Mouse (Mus musculus) midbrain, embryonic 13.5 days (tissue): Measurements from ENCODE around the gene Itgb5. TPM values are rescaled to one million over a fixed set of nuclear protein-coding genes. Genes with fewer than 3 reads are reported as not detected.
A peak's percentile ranks its signal among the peaks of the same experiment; 100 is the strongest.

Experiments
- ATAC-seq: fragments of 200-750 bp; cut with Nextera tagmentation; 2 replicates; pipeline ENCODE4 v1.8.0; 2017; ENCODE audit warnings: mild to moderate bottlenecking, moderate TSS enrichment, moderate library complexity
- H3K27ac ChIP-seq: fragments of 300-500 bp; sonication (generic); 2 replicates; pipeline ENCODE4 v1.5.1; 2015; ENCODE audit warnings: inconsistent platforms, mild to moderate bottlenecking, moderate library complexity
- H3K27me3 ChIP-seq: fragments of 300-500 bp; sonication (generic); 2 replicates; pipeline ENCODE4 v1.6.1; 2015; ENCODE audit warnings: mild to moderate bottlenecking, inconsistent platforms
- H3K36me3 ChIP-seq: fragments of 300-500 bp; sonication (generic); 2 replicates; pipeline ENCODE4 v1.6.1; 2015; ENCODE audit warnings: mild to moderate bottlenecking, inconsistent platforms
- H3K4me1 ChIP-seq: fragments of 300-500 bp; sonication (generic); replicated peaks from 2 replicates; pipeline ENCODE4 v1.6.1; 2015; ENCODE audit warnings: inconsistent platforms
- H3K4me2 ChIP-seq: fragments of 300-500 bp; sonication (generic); replicated peaks from 2 replicates; pipeline ENCODE4 v1.6.1; 2015; ENCODE audit warnings: moderate library complexity, mild to moderate bottlenecking, inconsistent platforms
- H3K4me3 ChIP-seq: fragments of 300-500 bp; sonication (generic); replicated peaks from 2 replicates; pipeline ENCODE4 v1.5.1; 2015; ENCODE audit warnings: mild to moderate bottlenecking, inconsistent platforms
- H3K9ac ChIP-seq: fragments of 300-500 bp; sonication (generic); replicated peaks from 2 replicates; pipeline ENCODE4 v1.6.1; 2015; ENCODE audit warnings: mild to moderate bottlenecking, inconsistent platforms
- H3K9me3 ChIP-seq: fragments of 300-500 bp; sonication (generic); 2 replicates; pipeline ENCODE4 v1.6.1; 2016; ENCODE audit warnings: mild to moderate bottlenecking, inconsistent platforms
- WGBS: fragments of 180-500 bp; shearing (Covaris S2); methylation state at CpG from one replicate; pipeline ENCODE4 v1.1.7; 2015; 5-methylcytosine and 5-hydroxymethylcytosine counted together
- polyA plus RNA-seq: library from polyadenylated mRNA; unstranded; fragments of >200 nt; fragmentation: Nextera tagmentation; extraction: Ambion mirVana; gene quantifications from 2 replicates; pipeline ENCODE4 v1.2.1, GENCODE M21; 2015

Itgb5 gene
- polyA plus RNA-seq, 1 experiment from 2014 or later, result 10.3 TPM

DNA sequence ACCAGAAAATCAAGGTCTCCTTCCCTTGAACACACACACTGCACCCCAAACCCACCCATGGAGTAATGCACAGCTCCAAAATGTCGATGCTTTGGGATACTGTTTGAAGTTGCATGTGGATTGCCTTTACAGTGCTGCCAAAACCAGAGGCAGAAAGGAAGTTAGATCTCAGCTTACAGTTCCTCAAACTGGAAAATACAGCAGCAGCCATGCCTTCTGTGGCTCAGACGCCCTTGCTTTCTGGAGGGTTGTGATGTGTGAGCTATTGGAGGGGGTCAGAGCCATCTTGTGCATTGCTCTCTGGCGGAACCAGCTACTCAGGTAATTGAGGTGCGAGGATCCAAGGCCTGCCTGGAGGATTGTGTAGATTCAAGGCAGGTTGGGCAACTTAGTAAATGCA is 107.4 kb downstream of the Itgb5 start:
- H3K4me1 ChIP-seq, result peaks cover 20% of the 10 kb centered on the region
- 89% methylated on average over 4 of the region's 4 CpGs for WGBS
- H3K27ac ChIP-seq, result no peak overlapping the region
- ATAC-seq, result no peak
- H3K9me3 ChIP-seq, result no peaks in the 10 kb centered on the region
- H3K9ac ChIP-seq, result no peak overlapping the region
- 0 out of 2 replicates have a peak, but pooled peaks cover 4% of the 10 kb centered on the region for H3K27me3 ChIP-seq
- H3K4me3 ChIP-seq, result no peak overlapping the region
- H3K36me3 ChIP-seq, result no peaks in the 10 kb centered on the region
- H3K4me2 ChIP-seq, result no peak overlapping the region

DNA sequence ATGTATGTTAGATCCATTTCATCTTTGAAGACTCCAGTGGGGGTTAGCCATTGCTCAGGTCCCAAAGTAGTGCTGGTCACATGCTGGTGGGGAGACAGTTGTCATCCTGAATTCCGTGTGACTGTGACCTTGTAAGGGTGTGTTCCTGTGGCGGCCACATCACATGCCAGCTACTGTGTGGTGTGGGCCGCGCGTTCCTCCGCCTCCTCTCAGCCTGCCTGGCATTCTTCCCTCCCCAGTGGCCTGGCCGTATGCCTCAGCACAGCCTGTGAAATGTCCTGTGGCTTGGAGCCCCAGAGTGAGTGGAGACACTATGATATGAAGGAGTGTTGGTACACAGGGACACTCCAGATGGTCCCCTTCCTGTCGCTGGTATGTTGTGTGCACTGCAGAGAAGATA is 108.1 kb downstream of the Itgb5 start:
- WGBS, result 87% methylated on average over 8 of the region's 8 CpGs
- no peak for ATAC-seq

GRCm38 (mm10) chr16:33938311-33939132 is 109.1 kb downstream of the Itgb5 start:
- Histone ChIP-seq H3K4me2 (no peak overlapping the region), H3K4me1 (peaks cover 28% of the 10 kb centered on the region), H3K9me3 (no peaks in the 10 kb centered on the region), H3K27ac (no peak overlapping the region), H3K36me3 (no peaks in the 10 kb centered on the region), H3K27me3 (no peaks in the 10 kb centered on the region), H3K9ac (no peak overlapping the region), H3K4me3 (no peak overlapping the region)
- 77% methylated on average over 12 of the region's 12 CpGs for WGBS
- no peak for ATAC-seq

More for the DNA sequence above, 108.1 kb downstream of the Itgb5 start:
- H3K9ac ChIP-seq, result no peak overlapping the region
- no peak overlapping the region for H3K4me3 ChIP-seq
- H3K27ac ChIP-seq, result no peak overlapping the region
- H3K4me1 ChIP-seq, result peaks cover 27% of the 10 kb centered on the region
- H3K4me2 ChIP-seq, result no peak overlapping the region
- no peaks in the 10 kb centered on the region for H3K36me3 ChIP-seq
- H3K9me3 ChIP-seq, result no peaks in the 10 kb centered on the region
- H3K27me3 ChIP-seq, result 0 out of 2 replicates have a peak, but pooled peaks cover 2% of the 10 kb centered on the region

GRCm38 (mm10) chr16:33939133-33939531 is 109.7 kb downstream of the Itgb5 start:
- Histone ChIP-seq H3K9me3 (no peaks in the 10 kb centered on the region), H3K4me1 (peaks cover 27% of the 10 kb centered on the region), H3K36me3 (no peaks in the 10 kb centered on the region), H3K4me3 (no peak overlapping the region), H3K9ac (no peak overlapping the region), H3K27ac (no peak overlapping the region), H3K27me3 (no peaks in the 10 kb centered on the region), H3K4me2 (no peak overlapping the region)
- 90% methylated on average over 2 of the region's 2 CpGs for WGBS
- no peak for ATAC-seq

DNA sequence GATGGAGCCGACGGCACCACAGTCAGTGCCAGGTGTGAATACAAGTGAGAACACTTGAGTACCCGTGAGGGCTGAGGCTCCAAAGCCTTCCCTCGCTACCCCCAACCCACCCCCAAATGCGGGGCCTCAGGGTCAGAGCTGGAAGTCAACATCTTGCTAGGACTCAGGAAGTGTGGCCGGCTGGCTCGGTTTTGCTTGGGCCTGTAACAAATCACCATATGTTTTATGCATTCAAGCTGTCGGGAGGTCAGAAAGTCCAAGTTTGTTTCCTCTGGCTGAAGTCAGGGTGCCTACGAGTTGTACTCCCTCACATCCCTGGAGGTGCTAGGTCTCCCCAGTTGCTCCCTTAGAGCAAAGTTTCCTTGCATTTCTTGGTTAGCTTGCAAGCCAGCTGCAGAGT is 110.2 kb downstream of the Itgb5 start:
- Histone ChIP-seq H3K4me1 (peaks cover 22% of the 10 kb centered on the region), H3K27ac (no peak overlapping the region), H3K9ac (no peak overlapping the region), H3K36me3 (no peaks in the 10 kb centered on the region), H3K4me3 (no peak overlapping the region), H3K27me3 (no peaks in the 10 kb centered on the region), H3K4me2 (no peak overlapping the region), H3K9me3 (no peaks in the 10 kb centered on the region)
- WGBS, result 86% methylated on average over 9 of the region's 9 CpGs
- no peak for ATAC-seq

- H3K4me3 ChIP-seq, result no peak overlapping the region
- H3K9me3 ChIP-seq, result no peaks in the 10 kb centered on the region
- no peak overlapping the region for H3K9ac ChIP-seq
- no peak for ATAC-seq
- H3K27ac ChIP-seq, result no peak overlapping the region
- H3K4me2 ChIP-seq, result no peak overlapping the region
- peaks cover 19% of the 10 kb centered on the region for H3K4me1 ChIP-seq
- no peaks in the 10 kb centered on the region for H3K36me3 ChIP-seq
- H3K27me3 ChIP-seq, result no peaks in the 10 kb centered on the region
- WGBS, result 92% methylated on average over 5 of the region's 5 CpGs
These were observed 110.6 kb downstream of the Itgb5 start for GRCm38 (mm10) chr16:33940095-33940494.

DNA sequence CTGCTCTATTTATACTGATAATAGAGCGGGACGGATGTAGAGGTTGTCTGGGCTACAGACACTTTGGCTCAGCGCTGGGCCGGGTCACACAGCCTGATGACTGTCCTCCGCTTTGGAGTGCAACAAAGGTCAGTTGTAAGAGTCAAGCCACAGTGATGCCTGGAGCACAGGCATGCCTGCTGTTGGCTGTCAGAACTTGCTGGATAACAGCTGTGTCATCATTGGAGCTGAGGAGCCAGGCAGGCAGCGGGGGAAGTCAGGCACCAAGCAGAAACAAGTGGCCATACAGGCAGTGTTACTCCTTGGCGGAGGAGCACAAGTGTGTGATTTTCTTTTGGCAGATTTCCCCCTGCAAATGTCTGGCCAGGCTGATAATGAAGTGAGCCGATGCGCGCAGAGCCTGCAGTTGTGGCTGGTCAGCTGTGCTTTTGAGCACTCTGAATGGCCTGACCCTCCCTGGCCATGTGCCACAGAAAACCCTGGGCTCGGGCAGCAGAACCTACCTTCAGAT is 111.9 kb downstream of the Itgb5 start:
- Histone ChIP-seq H3K9ac (0 out of 2 replicates have a peak overlapping the region, but pooled peaks have one; percentile 10), H3K4me1 (peaks cover 19% of the 10 kb centered on the region), H3K9me3 (no peaks in the 10 kb centered on the region), H3K36me3 (no peaks in the 10 kb centered on the region), H3K4me2 (no peak overlapping the region), H3K4me3 (no peak overlapping the region), H3K27me3 (no peaks in the 10 kb centered on the region), H3K27ac (peak overlapping the region; percentile 51)
- peak; percentile 51 for ATAC-seq
- 59% methylated on average over 11 of the region's 11 CpGs for WGBS

GRCm38 (mm10) chr16:33942341-33942740 is 112.9 kb downstream of the Itgb5 start:
- WGBS, result 61% methylated on average over 11 of the region's 11 CpGs
- Histone ChIP-seq H3K27me3 (no peaks in the 10 kb centered on the region), H3K4me2 (no peak overlapping the region), H3K4me3 (no peak overlapping the region), H3K9me3 (no peaks in the 10 kb centered on the region), H3K9ac (no peak overlapping the region), H3K4me1 (peaks cover 19% of the 10 kb centered on the region), H3K36me3 (no peaks in the 10 kb centered on the region), H3K27ac (no peak overlapping the region)
- ATAC-seq, result no peak

DNA sequence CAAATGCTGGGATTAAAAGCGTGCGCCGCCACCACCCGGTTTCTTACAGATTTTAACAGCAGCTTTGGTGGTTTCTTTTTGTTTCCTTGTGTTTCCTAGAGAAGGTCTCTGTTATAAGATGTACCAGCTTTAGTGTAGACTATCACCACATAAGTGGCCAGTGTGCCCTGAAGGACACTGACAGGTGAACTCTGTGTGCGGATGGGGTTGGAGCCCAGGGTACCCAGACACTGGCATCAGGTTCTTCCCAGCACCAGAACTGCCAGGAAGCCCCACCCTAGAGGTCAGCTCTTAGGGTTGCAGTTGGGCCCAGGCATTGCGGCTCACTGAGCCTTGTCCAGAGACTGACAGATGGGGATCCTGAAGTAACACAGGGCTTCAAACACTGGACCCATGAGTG is 113.9 kb downstream of the Itgb5 start:
- H3K27ac ChIP-seq, result no peak overlapping the region
- no peak overlapping the region for H3K9ac ChIP-seq
- no peaks in the 10 kb centered on the region for H3K27me3 ChIP-seq
- H3K36me3 ChIP-seq, result no peaks in the 10 kb centered on the region
- no peaks in the 10 kb centered on the region for H3K9me3 ChIP-seq
- no peak overlapping the region for H3K4me3 ChIP-seq
- no peak overlapping the region for H3K4me2 ChIP-seq
- peaks cover 19% of the 10 kb centered on the region for H3K4me1 ChIP-seq
- 97% methylated on average over 6 of the region's 6 CpGs for WGBS
- ATAC-seq, result no peak

- Histone ChIP-seq H3K4me1 (peaks cover 19% of the 10 kb centered on the region), H3K4me3 (no peak overlapping the region), H3K27ac (no peak overlapping the region), H3K9ac (no peak overlapping the region), H3K27me3 (no peaks in the 10 kb centered on the region), H3K9me3 (no peaks in the 10 kb centered on the region), H3K4me2 (no peak overlapping the region), H3K36me3 (no peaks in the 10 kb centered on the region)
- ATAC-seq, result no peak
- WGBS, result 75% methylated on average over 4 of the region's 4 CpGs
These were observed 114.7 kb downstream of the Itgb5 start for GRCm38 (mm10) chr16:33944126-33944525.

DNA sequence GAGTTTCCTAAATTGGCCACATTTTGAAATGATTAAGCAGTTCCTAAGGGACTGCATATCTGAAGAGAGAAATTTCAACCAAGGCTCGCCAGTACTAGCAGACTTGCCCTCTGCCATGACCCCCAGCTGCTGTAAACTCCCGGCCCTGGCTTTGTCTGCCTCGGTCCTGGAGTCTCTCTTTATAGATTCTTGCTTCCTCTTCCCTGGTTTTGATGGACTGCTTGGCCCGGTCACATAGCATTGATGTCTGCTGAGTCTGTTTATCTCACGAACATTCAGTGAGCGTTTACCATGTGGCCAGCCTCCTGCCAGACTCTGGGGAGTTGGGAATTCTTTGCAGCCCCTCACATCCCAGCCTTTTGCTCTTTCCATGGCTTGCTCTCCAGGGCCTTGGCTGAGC is 115.3 kb downstream of the Itgb5 start:
- Histone ChIP-seq H3K36me3 (no peaks in the 10 kb centered on the region), H3K27me3 (no peaks in the 10 kb centered on the region), H3K9me3 (no peaks in the 10 kb centered on the region), H3K4me2 (no peak overlapping the region), H3K27ac (no peak overlapping the region), H3K4me1 (peaks cover 19% of the 10 kb centered on the region), H3K4me3 (no peak overlapping the region), H3K9ac (no peak overlapping the region)
- no peak for ATAC-seq
- 59% methylated on average over 6 of the region's 6 CpGs for WGBS

DNA sequence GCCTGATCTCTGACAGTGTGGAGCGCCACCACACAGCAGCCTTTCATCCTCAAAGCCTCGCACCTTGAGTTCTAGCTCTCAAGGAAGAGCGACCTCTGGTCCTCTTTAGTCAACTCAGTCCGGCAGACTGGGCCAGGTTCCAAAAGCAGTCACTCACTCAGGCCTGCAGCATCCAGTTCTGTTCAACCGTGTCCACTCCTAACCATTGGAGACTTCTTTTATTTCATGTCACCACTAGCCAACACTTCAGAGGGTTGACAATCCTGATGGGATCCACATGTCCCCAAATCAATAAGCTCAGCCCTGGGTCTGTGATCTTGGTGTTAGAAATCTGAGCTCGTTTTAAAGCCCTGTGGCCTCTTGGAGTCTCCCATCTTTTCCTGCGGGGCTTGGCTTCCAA is 116.6 kb downstream of the Itgb5 start:
- Histone ChIP-seq H3K4me1 (peaks cover 17% of the 10 kb centered on the region), H3K27ac (no peak overlapping the region), H3K9me3 (no peaks in the 10 kb centered on the region), H3K36me3 (no peaks in the 10 kb centered on the region), H3K4me3 (no peak overlapping the region), H3K4me2 (no peak overlapping the region), H3K27me3 (no peaks in the 10 kb centered on the region), H3K9ac (no peak overlapping the region)
- WGBS, result 80% methylated on average over 7 of the region's 7 CpGs
- no peak for ATAC-seq
